Mouse (Mus musculus): ENCODE data around the gene Mrpl49. TPM values are rescaled to one million over a fixed set of nuclear protein-coding genes. Genes with fewer than 3 reads are reported as not detected.

The Mrpl49 gene
- polyA plus RNA-seq, 1 experiment from 2014 or later: 79.5 TPM

DNA sequence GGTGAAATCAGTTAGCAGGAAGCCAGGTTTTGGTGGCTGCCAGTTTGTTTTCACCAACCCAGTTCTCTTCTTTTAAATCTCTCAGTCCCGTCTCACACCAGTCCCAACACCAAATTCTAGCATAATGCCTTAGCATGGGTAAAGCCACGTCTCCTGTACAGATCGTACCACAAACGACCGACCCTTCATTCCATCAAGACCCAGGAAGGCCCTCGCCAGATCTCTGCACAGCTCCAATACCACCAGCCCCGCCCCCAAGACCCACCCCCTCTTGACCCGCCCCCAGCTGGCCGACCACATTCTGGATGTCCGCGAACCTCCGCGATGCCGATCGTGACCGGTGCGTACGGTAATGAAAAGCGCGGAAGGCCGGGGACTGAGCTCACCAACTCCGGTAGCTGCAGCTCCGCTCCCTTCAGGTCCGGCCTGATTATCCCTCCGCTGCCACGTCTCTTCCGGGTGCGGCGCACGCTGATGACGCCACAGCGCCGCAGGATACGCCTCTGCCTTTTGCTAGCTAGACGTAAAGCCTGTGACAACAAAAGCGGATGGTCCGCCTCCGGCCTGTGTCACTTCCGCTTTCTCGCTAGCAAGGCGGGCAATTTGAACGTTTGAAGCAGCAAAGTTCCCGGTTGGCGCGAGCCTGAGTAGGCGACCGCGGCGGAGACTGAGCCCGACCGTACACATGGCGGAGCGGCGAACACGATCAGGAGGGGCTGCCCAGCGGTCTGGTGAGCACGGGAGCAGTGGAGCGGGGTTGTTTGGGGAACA lies 27.1 kb upstream of the Mrpl49 start, which contains the start of the genes Zfpl1 and Cdca5:
Gene Zfpl1 (minus strand): TSS at position 479 of the 771 bp plus-strand sequence.
Gene Cdca5 (plus strand): TSS at position 506 of the 771 bp plus-strand sequence.
- peaks cover 11% of the 10 kb centered on the region for H3K4me1 ChIP-seq (ENCODE audit: control insufficient read depth, insufficient read depth, low read length)
- peak within 1 kb of the TSS; percentile 93 for H3K4me2 ChIP-seq (ENCODE audit: low read depth, low read length)
- H3K9me3 ChIP-seq (ENCODE audit: control insufficient read depth, low read length): no peaks in the 10 kb centered on the region
- H3K36me3 ChIP-seq (ENCODE audit: control insufficient read depth, insufficient read depth, low read length): peaks cover 2% of the 10 kb centered on the region
- H3K27ac ChIP-seq (ENCODE audit: low read length): peak within 1 kb of the TSS; percentile 73
- no peaks in the 10 kb centered on the region for H3K27me3 ChIP-seq (replicated peaks; ENCODE audit: control insufficient read depth, insufficient read depth, low read length)
- under 1% methylated on average over 58 of the region's 58 CpGs for WGBS
- peak; percentile 92 for ATAC-seq
- H3K4me3 ChIP-seq (ENCODE audit: low read length): peak within 1 kb of the TSS; percentile 81
- H3K9ac ChIP-seq (ENCODE audit: low read depth, low read length): peak within 1 kb of the TSS; percentile 80

DNA sequence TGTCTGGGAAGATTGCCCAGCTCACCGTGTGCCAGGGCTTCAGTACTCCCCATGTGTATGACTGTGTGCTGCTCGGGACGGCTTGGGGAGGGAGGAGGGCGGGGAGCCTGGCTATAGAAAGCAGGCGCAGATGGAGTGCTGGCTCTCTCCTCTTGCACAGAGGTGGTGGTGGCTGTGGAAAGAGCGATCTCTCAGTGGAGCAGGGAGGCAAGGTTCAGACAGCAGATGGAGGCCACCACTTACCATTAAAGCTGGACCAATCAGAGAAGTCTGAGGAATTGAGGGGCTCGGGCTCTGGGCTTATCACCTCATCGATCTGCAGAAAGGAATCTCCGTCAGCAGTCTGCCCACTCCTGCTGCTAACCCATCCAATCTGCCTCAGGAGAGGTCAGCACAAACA lies 24.6 kb upstream of the Mrpl49 start, which contains the start of gene Gm28374:
Gene Gm28374 (minus strand): TSS at position 101 of the 400 bp plus-strand sequence.
- WGBS: 88% methylated on average over 9 of the region's 9 CpGs
- Histone ChIP-seq H3K4me2 (ENCODE audit: low read depth, low read length) (no peak within 1 kb of the TSS), H3K4me3 (ENCODE audit: low read length) (no peak within 1 kb of the TSS), H3K36me3 (ENCODE audit: control insufficient read depth, insufficient read depth, low read length) (peaks cover 2% of the 10 kb centered on the region), H3K4me1 (ENCODE audit: control insufficient read depth, insufficient read depth, low read length) (peaks cover 11% of the 10 kb centered on the region), H3K27ac (ENCODE audit: low read length) (no peak within 1 kb of the TSS), H3K27me3 (replicated peaks; ENCODE audit: control insufficient read depth, insufficient read depth, low read length) (no peaks in the 10 kb centered on the region), H3K9me3 (ENCODE audit: control insufficient read depth, low read length) (no peaks in the 10 kb centered on the region), H3K9ac (ENCODE audit: low read depth, low read length) (no peak within 1 kb of the TSS)
- ATAC-seq: no peak

DNA sequence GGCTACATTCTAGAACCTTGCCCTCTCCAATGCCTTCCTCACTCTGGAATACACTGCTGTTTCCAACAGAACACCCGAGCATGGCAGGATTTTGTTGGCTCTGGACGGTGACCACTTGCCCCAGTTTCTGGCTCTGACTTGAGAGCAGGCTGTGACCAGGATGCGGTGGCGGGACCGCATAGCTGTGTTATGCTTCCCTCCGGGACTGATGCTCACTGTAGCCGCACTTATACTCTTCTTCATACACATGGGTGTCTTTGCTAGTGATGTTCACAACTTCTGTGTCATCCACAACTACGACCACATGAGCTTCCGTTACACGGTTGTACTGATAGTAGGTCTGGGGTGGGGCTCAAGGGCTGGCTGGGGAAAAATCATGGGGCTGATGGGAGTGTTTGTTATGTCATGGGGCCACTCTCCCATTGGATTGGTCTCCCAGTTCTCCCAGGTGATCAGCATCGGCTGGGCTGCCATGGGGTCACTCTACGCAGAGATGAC lies 22.4 kb upstream of the Mrpl49 start, which contains the start of gene Tmem262:
Gene Tmem262 (plus strand): TSS at position 51 of the 498 bp plus-strand sequence.
- 92% methylated on average over 12 of the region's 12 CpGs for WGBS
- Histone ChIP-seq H3K9me3 (ENCODE audit: control insufficient read depth, low read length) (no peaks in the 10 kb centered on the region), H3K27me3 (replicated peaks; ENCODE audit: control insufficient read depth, insufficient read depth, low read length) (no peaks in the 10 kb centered on the region), H3K4me1 (ENCODE audit: control insufficient read depth, insufficient read depth, low read length) (peaks cover 14% of the 10 kb centered on the region), H3K4me3 (ENCODE audit: low read length) (no peak within 1 kb of the TSS), H3K4me2 (ENCODE audit: low read depth, low read length) (no peak within 1 kb of the TSS), H3K36me3 (ENCODE audit: control insufficient read depth, insufficient read depth, low read length) (peaks cover 2% of the 10 kb centered on the region), H3K9ac (ENCODE audit: low read depth, low read length) (no peak within 1 kb of the TSS), H3K27ac (ENCODE audit: low read length) (no peak within 1 kb of the TSS)
- no peak for ATAC-seq

DNA sequence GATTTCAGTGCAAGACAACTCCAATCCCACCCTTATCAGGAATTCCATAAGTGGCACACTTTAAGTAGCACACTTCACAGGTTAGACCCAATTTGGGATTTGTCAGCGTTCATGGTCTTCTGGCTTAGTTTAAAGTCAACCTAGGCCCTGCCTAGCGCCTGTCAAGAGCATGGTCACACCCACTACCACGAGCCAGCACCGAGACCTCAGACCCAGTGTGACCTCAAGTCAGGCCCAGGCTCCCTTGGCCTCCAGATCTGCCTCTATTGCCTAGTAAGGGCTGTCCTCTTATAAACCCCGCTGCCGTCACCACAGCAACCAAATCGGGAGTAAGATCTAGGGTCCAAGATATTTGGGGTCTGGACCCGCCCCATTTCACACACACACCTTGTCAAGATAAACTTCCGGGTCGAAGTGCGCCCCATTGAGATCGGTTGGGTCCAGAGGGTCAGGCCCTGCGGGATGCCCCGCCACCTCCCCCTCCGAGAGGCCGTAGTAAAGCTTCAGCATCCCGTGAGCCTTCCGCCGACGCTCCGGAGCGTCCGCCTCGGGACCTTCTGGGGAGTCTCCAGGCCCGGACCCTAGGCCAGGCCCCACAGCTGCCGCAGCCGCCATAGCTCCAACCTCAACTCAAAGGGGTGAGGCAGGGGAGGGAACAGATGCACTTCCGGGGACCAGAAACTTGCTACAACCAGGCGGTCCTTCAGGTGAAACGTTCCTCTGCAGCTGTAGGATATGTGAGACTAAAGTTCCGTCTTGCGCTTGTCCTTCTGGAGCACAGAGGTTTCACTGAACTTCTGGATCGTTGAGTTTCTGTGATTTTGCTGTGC lies 19.2 kb upstream of the Mrpl49 start, which contains the start of gene Vps51:
Gene Vps51 (minus strand): TSS at position 668 of the 830 bp plus-strand sequence.
- WGBS: under 1% methylated on average over 33 of the region's 33 CpGs
- H3K36me3 ChIP-seq (ENCODE audit: control insufficient read depth, insufficient read depth, low read length): peaks cover 8% of the 10 kb centered on the region

DNA sequence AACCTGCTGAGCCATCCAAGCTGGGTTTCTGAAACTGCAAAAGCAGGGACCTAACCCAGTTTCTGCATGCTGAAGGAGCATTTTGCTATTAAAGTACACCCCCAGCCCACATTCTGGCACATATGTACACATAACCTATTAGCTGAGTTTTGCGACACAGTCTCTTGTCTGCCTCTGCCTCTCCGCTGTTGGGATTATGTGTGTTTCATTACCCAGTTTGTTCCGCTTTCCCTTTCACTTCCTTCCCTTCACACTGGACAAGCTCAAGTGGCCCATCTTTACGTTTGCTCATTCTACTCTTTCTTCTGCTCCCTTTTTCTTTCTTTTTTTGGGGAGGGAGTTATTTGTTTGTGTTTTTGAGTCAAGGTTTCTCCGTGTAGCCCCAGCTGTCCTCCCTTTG lies 16.3 kb upstream of the Mrpl49 start:
- Histone ChIP-seq H3K9me3 (ENCODE audit: control insufficient read depth, low read length) (no peaks in the 10 kb centered on the region), H3K27me3 (replicated peaks; ENCODE audit: control insufficient read depth, insufficient read depth, low read length) (no peaks in the 10 kb centered on the region), H3K36me3 (ENCODE audit: control insufficient read depth, insufficient read depth, low read length) (peaks cover 15% of the 10 kb centered on the region; the same call in 1 of the 2 replicates), H3K4me2 (ENCODE audit: low read depth, low read length) (no peak overlapping the region), H3K4me1 (ENCODE audit: control insufficient read depth, insufficient read depth, low read length) (peaks cover 7% of the 10 kb centered on the region), H3K27ac (ENCODE audit: low read length) (no peak overlapping the region), H3K4me3 (ENCODE audit: low read length) (no peak overlapping the region), H3K9ac (ENCODE audit: low read depth, low read length) (no peak overlapping the region)
- ATAC-seq: no peak
- 89% methylated on average over 5 of the region's 5 CpGs for WGBS

More for the DNA sequence above, 19.2 kb upstream of the Mrpl49 start, which contains the start of gene Vps51:
- Histone ChIP-seq H3K4me3 (ENCODE audit: low read length) (peak within 1 kb of the TSS; percentile 93), H3K9ac (ENCODE audit: low read depth, low read length) (peak within 1 kb of the TSS; percentile 93), H3K4me1 (ENCODE audit: control insufficient read depth, insufficient read depth, low read length) (peaks cover 7% of the 10 kb centered on the region), H3K27me3 (replicated peaks; ENCODE audit: control insufficient read depth, insufficient read depth, low read length) (no peaks in the 10 kb centered on the region), H3K4me2 (ENCODE audit: low read depth, low read length) (peak within 1 kb of the TSS; percentile 75), H3K27ac (ENCODE audit: low read length) (peak within 1 kb of the TSS; percentile 88), H3K9me3 (ENCODE audit: control insufficient read depth, low read length) (no peaks in the 10 kb centered on the region)
- ATAC-seq: peak; percentile 94

DNA sequence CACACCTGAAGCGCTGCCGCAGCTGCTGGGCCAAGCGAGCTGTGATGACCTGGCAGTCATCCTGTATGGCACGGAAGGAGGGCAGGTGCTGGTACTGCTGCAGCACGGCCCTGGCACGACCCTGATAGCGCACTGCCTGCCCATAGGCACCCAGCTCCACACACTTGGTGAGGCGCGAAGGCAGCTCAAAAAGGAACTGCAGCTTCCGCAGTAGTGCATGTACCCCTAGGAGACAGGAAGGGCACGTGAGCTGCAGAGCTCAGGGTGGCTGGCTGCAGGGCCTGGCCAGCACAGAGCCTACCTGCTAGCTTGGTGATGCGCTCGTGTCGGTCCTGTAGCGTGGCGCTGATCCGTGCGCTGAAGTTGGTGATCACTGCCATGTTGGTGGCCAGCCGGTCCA lies 13.7 kb upstream of the Mrpl49 start:
- Histone ChIP-seq H3K27me3 (replicated peaks; ENCODE audit: control insufficient read depth, insufficient read depth, low read length) (no peaks in the 10 kb centered on the region), H3K4me2 (ENCODE audit: low read depth, low read length) (no peak overlapping the region), H3K4me3 (ENCODE audit: low read length) (no peak overlapping the region), H3K9ac (ENCODE audit: low read depth, low read length) (no peak overlapping the region), H3K27ac (ENCODE audit: low read length) (no peak overlapping the region), H3K9me3 (ENCODE audit: control insufficient read depth, low read length) (no peaks in the 10 kb centered on the region), H3K36me3 (ENCODE audit: control insufficient read depth, insufficient read depth, low read length) (peaks cover 15% of the 10 kb centered on the region; the same call in 1 of the 2 replicates), H3K4me1 (ENCODE audit: control insufficient read depth, insufficient read depth, low read length) (peaks cover 22% of the 10 kb centered on the region)
- ATAC-seq: no peak
- WGBS: 92% methylated on average over 19 of the region's 19 CpGs

DNA sequence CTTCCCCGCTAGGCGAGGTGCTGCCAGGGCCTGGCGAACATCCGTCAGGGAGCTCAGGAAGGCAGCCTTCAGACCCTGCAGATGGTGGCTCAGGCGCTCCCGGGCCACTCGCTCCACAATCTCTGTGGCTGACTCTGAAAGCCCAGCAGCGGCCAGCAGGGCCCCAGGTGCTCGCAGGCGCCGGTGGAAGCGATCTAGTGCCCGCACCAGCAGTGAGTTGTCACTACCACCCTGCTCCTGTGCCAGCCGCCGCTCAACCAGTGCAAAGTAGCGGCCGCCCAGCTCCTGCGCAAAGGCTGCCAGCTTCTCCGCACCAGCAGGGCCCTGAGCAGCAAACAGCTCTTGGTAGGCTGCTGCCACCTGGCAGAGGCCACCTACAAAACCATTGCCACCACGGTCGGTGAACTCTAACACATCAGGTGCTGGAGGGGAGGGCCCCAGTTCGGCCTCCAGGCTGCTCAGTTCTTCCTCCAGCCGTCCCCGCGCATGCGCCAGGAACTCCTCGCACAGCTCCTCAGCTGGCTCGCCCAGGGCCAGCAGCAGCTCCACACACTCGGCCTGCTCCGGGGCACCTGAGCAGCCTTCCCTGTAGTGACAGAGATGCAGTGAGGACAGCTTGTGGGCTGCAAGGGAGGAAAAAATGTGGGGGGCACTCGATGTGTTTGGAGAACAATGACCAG lies 13.1 kb upstream of the Mrpl49 start:
- H3K36me3 ChIP-seq (ENCODE audit: control insufficient read depth, insufficient read depth, low read length): peaks cover 15% of the 10 kb centered on the region; the same call in 1 of the 2 replicates
- WGBS: 89% methylated on average over 31 of the region's 31 CpGs
- peaks cover 19% of the 10 kb centered on the region for H3K4me1 ChIP-seq (ENCODE audit: control insufficient read depth, insufficient read depth, low read length)
- no peak overlapping the region for H3K9ac ChIP-seq (ENCODE audit: low read depth, low read length)
- H3K27ac ChIP-seq (ENCODE audit: low read length): no peak overlapping the region
- no peaks in the 10 kb centered on the region for H3K9me3 ChIP-seq (ENCODE audit: control insufficient read depth, low read length)
- no peak overlapping the region for H3K4me3 ChIP-seq (ENCODE audit: low read length)
- ATAC-seq: no peak
- H3K4me2 ChIP-seq (ENCODE audit: low read depth, low read length): no peak overlapping the region
- no peaks in the 10 kb centered on the region for H3K27me3 ChIP-seq (replicated peaks; ENCODE audit: control insufficient read depth, insufficient read depth, low read length)

DNA sequence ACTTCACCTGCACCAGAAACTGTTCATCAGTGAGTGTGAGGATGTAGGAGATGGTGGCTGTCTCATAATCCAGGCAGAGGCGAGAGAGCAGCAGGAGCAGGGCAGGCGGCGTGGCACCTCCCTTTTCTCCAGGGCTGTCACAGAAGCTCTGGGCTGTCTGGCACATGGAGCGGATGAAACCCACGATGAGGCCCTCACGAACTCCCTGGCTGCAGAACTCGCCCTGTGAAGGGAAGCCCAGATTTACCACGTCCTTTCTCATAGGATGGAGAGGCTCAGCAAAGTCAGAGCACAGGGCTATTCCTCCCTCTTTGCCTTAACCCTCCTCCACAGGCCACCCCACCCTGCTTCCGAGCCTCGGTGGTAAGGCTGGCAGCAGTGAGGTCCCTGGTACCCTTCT lies 12.3 kb upstream of the Mrpl49 start:
- no peak for ATAC-seq
- 90% methylated on average over 10 of the region's 10 CpGs for WGBS
- no peak overlapping the region for H3K4me2 ChIP-seq (ENCODE audit: low read depth, low read length)
- H3K4me1 ChIP-seq (ENCODE audit: control insufficient read depth, insufficient read depth, low read length): peaks cover 19% of the 10 kb centered on the region
- H3K27me3 ChIP-seq (replicated peaks; ENCODE audit: control insufficient read depth, insufficient read depth, low read length): no peaks in the 10 kb centered on the region
- H3K27ac ChIP-seq (ENCODE audit: low read length): no peak overlapping the region
- H3K36me3 ChIP-seq (ENCODE audit: control insufficient read depth, insufficient read depth, low read length): peaks cover 15% of the 10 kb centered on the region; the same call in 1 of the 2 replicates
- H3K9me3 ChIP-seq (ENCODE audit: control insufficient read depth, low read length): no peaks in the 10 kb centered on the region
- no peak overlapping the region for H3K4me3 ChIP-seq (ENCODE audit: low read length)
- no peak overlapping the region for H3K9ac ChIP-seq (ENCODE audit: low read depth, low read length)

Measured in intestine, embryonic 16.5 days (tissue).